Comparison of ENCODE assay signal across 8 mouse cellular contexts in the genomic region with DNA sequence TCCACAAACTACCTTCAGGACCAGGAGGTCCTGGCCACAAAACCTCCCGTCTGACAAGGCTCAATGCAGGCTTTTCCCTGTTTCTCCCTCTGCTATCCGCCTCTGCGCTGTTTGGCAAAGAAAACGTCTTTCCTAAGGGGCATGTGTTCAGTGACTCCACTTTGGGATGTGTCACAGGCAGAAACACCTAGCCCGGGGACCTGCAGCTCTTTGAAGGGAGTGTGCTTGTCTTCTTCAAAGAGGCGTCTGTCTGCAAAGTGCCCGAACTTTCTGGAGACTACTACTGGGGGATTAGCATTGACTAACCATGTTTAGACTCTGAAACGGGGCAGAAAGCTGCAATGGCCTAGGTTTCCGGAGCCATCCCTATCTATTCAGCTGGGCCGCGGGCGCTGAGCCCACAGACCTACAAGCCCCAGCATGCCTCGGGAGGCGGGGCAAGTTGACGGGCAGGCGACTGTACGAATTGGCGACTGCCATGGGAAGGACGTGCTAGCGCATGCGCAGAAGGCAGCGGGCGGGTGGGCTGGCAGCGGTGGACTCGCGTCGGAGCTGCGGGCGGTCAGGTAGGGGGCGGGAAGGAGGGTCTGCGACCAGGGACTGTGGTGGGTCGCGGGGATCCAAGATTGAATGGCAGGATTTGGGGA. TPM values are rescaled to one million over a fixed set of nuclear protein-coding genes. Genes with fewer than 3 reads are reported as not detected.
DNase-seq lines count a peak whose midpoint lies in the region; ATAC-seq and TF ChIP-seq lines count a peak whose summit lies in the region.

A gene (plus strand): TSS at position 483 of the 647 bp plus-strand sequence.

- peak; percentile 96 for ATAC-seq in inflammation-experienced regulatory T-cells, adult 6 months
- peak; percentile 98 for ATAC-seq in megakaryocyte-erythroid progenitor cell, adult 5-6 weeks (replicated peaks; ENCODE audit: low FRiP score, low TSS enrichment, poor library complexity, severe bottlenecking)

- intact Hi-C loops in gastrocnemius, postnatal 14 days (cut with DNase I; ENCODE audit: low total_unique reads), result no loop called here
- intact Hi-C loops in left cerebral cortex, postnatal 10 days (cut with DNase I), result no loop called here

- DNase-seq in adipocyte (ENCODE audit: low spot score), result peak; percentile 96
- DNase-seq in gastrocnemius, postnatal 14 days, result peak; percentile 99
- DNase-seq in left cerebral cortex, postnatal 10 days (ENCODE audit: extremely low spot score in 1 of 2, low spot score in 2 of 2), result peak; percentile 97 to 99
- DNase-seq in right cerebral cortex, postnatal 25 days, result peak; percentile 99
- DNase-seq in urinary bladder, postnatal 4 days (ENCODE audit: low spot score in 2 of 2), result peak; percentile 98 to 99

- peak within 1 kb of the TSS; percentile 83 for H3K4me3 ChIP-seq in cortical plate, adult 2 months (ENCODE audit: insufficient read depth, low read length)

- H3K4me1 ChIP-seq in cortical plate, adult 2 months (ENCODE audit: control insufficient read depth, insufficient read depth, low read length), result peaks cover 18% of the 10 kb centered on the region

- TF ChIP-seq POLR2A in cortical plate, adult 2 months (IDR thresholded peaks at IDR 0.05; ENCODE audit: extremely low read depth, insufficient read depth, low read length), result peak; percentile 90

- peak within 1 kb of the TSS; percentile 90 for H3K27ac ChIP-seq in cortical plate, adult 2 months (ENCODE audit: insufficient read depth, low read length)

- no peak for TF ChIP-seq CTCF in cortical plate, adult 2 months (IDR thresholded peaks at IDR 0.05; ENCODE audit: extremely low read depth, insufficient read depth, low read length)

RNA-seq across cellular contexts. Expression of the gene that starts here (rescaled TPM):
- polyA plus RNA-seq in cortical plate, adult 2 months (2012; rRNA removed), result 133 and 139 TPM in 2 replicates
- 10 to 100 TPM in 1 of 2 experiments, 1 to 10 TPM in 1; 8.9 to 10.6 TPM for total RNA-seq in gastrocnemius, postnatal 14 days (2021)
- polyA plus RNA-seq in inflammation-experienced regulatory T-cells, adult 6 months (2017; shearing (Covaris generic)), result 10 to 100 TPM; 14.1 to 14.9 (median 14.4) TPM
- total RNA-seq in left cerebral cortex, postnatal 10 days (2021), result 100 to 1,000 TPM; 219 to 235 TPM
- total RNA-seq in megakaryocyte-erythroid progenitor cell, adult 5-6 weeks (2014; fragmentation: Nextera tagmentation), result 4.9 and 5.4 TPM in 2 replicates
- 6.1 and 11.0 TPM in 2 replicates for total RNA-seq in megakaryocyte-erythroid progenitor cell, adult 5-6 weeks (2017)

Comparison
In these comparisons a context has a peak if more than half of its experiments do, and no peak if none do; other contexts are left out.
1. Peak in every context shown above with its lines: DNase-seq, ATAC-seq, H3K4me3 ChIP-seq and H3K27ac ChIP-seq.
2. RNA of the gene that starts here (total RNA-seq): 219 to 235 TPM in left cerebral cortex, postnatal 10 days; 8.9 to 10.6 TPM in gastrocnemius, postnatal 14 days and 4.9 to 11.0 TPM in megakaryocyte-erythroid progenitor cell, adult 5-6 weeks; every median in the first group is over 10 times any median in the second.